Mouse (Mus musculus) E14TG2a.4 (cell line): ENCODE data around the gene Pkd1l3.

ENCODE experiments used
- CTCF ChIP-seq: conservative IDR thresholded peaks from 2 replicates; pipeline ENCODE4 v1.5.1; 2014; ENCODE audit warnings: low read length
- POU5F1 ChIP-seq: IDR thresholded peaks from 2 replicates; pipeline ENCODE4 v1.6.1; 2014; ENCODE audit warnings: low read length, borderline replicate concordance

DNA sequence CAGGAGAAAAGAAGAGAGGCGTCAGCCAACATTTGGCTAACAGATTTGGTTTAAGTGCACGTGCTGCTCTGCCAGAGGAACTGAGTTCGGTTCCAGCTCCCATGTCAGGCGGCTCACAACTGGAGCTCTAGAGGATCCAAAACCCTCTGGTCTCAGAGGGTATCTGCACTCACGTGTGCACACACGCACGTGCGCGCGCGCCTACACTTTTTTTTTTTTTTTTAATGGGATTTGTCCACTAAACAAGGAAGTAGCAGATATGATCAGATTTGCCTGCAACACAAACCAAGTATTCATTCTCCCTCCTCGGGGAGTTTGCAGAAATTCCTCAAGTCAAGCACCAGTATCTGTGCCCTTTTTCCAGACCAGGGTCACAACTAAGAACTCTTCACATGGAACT lies 6.7 kb upstream of the Pkd1l3 start:
- TF ChIP-seq CTCF: no peak
- no peak for TF ChIP-seq POU5F1
